Mouse (Mus musculus) testis, adult 2 months (tissue): ENCODE measurements around the gene Spock1.

Source experiments
- CTCF ChIP-seq: fragments of 200-500 bp; IDR thresholded peaks from 2 replicates; pipeline ENCODE4 v1.5.1; 2012; ENCODE audit warnings: low read depth, mild to moderate bottlenecking, inconsistent platforms, low read length, moderate library complexity; ENCODE audit not compliant: control insufficient read depth, insufficient read depth, insufficient replicate concordance
- POLR2A ChIP-seq: fragments of 200-500 bp; IDR thresholded peaks from 2 replicates; pipeline ENCODE4 v1.6.1; 2012; ENCODE audit warnings: low read depth, mild to moderate bottlenecking, inconsistent platforms, low read length, moderate library complexity; ENCODE audit not compliant: control insufficient read depth

DNA sequence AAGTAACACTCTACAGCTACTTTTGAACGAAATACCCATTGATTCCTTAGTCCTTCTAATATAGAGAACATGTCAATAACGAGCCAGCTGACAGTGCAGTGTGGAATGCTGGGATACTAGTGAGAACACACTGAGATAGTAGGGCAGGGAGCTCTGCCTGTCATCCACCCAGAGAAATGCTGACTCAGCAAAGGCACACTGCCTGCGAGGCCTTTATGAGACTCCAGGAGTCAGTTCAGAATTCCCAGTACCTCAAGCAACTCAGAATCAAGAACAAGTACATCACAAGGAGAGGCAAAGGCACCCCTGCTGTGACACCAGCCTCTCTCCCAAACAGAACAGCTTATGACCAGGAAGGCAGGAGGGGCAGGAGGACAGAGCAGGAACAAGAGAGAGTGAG lies 163.5 kb downstream of the Spock1 start:
- TF ChIP-seq CTCF (no peak), POLR2A (no peak)
